Mouse (Mus musculus) left cerebral cortex, postnatal 4 days (tissue): ENCODE measurements at regions not wholly inside any gene's neighbourhood (a gene's known extent, or its start where the extent isn't known, plus 50 kb on each side); places are given as distances from the start of the nearest gene placed in this dataset.

Experiments
- DNase-seq: peaks from one replicate; pipeline ENCODE4 v3.0.0-alpha.2; 2022
- intact Hi-C: fragments of 180-260 bp; cut with DNase I; formaldehyde crosslinking; loops from one replicate; pipeline ENCODE4 v1.15.1; 2025

GRCm38 (mm10) chr10:122563973-122564372 lies 114.6 kb upstream of the Ppm1h start:
- intact Hi-C loops, result no loop called here
- DNase-seq, result no peak

DNA sequence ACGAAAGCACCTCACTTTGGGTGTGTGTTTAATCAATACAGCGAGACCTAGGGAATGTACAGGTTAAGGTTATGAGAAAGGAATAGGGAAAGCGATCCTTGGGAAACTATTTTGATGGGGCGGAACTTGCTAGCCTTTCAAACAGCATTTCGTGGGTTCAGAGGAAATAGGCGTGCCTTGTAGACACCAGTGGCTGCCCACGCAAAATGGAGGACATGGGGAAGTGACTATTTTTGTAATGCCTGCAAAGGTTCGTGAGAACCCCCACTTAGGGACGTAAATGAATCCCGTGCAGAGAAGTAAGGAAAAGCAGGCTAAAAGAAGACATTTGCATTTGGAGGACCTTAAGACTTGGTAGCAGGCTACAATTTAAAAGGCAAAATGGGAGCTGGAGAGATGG lies 114.1 kb upstream of the Ppm1h start:
- intact Hi-C loops, result no loop called here

GRCm38 (mm10) chr10:122566601-122567000 lies 112.0 kb upstream of the Ppm1h start:
- intact Hi-C loops, result no loop called here
- DNase-seq, result no peak

More for the DNA sequence above, 114.1 kb upstream of the Ppm1h start:
- DNase-seq, result no peak

GRCm38 (mm10) chr10:122569546-122570202 lies 108.9 kb upstream of the Ppm1h start:
- no peak for DNase-seq
- intact Hi-C loops, result loop anchor here (10.0 kb wide), 1 partner anchor 105 kb away; the partner anchor contains the start of gene Ppm1h

DNA sequence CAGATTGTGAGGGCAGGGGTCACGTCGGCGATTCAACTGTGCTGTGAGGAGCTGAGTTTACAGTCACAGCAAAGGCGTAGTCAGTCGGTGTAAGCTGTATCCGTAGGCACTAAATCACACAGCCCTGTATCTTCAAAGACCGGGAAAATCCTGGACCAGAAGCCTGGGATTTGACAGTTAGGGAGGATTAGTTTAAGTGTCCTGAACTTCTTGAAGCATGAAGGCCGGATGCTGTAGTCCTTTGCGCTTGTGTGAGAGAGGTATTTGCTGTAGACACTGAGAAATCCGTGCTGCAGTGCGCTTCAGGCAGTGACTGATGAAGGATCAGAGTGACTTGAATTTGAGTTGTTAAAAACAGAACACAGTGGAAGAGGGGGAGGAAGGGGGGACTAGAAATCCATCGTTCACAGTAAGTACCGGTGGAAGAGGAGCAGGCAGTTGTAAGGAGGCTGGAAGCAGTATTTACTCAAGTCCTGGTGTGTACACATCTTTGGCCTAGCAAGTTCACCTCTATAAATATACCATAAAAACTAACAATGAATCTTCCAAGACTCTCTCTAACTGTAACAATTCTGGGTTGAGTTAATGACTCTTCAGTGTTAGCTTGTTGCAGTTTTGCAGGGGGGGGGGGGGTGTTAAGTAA lies 107.5 kb upstream of the Ppm1h start:
- DNase-seq, result no peak
- intact Hi-C loops, result loop anchor here (10.0 kb wide), 1 partner anchor 104 kb away; the partner anchor contains the start of gene Ppm1h

GRCm38 (mm10) chr10:122576171-122577063 lies 102.1 kb upstream of the Ppm1h start:
- intact Hi-C loops, result loop anchor here (10.0 kb wide), 1 partner anchor 98 kb away; the partner anchor contains the start of gene Ppm1h

DNA sequence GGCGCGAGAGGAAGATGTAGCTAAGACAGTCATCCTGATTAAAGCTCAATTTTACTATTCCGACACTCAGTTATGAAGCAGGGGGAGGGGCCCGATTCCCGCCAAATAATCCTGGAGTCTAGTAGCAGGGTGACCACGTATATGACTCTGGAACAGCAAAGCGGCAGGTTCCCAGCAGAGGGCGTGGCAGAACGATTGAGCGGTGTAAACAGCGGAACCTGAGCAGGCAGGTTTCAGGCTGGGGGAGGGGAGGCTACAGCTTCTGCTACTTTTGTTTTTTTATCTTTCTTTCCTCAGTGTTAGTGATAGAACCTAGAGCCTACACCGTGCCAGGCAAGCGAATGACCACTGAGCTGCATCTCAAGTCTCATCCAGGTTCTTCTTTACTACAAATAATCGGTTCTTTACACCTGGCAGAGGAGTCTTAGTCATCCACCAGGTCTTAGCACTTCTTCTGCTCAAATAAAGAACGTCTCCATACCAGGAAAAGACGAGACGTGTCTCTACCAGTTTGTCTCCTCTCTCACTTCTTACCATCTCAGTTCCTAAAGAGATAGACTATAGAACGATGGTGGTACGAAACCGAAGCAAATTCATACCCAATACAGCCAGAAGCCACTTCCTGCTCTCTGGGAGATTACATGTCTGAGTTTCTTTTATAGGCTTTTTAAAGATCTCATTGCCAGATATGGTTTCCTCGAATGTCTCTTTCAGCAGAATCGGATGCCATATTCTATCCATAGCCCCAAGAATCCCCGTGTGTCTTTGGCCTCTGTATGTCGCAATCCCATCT lies 100.2 kb upstream of the Ppm1h start:
- DNase-seq, result peak; percentile 34

More at GRCm38 (mm10) chr10:122576171-122577063, 102.1 kb upstream of the Ppm1h start:
- DNase-seq, result no peak

DNA sequence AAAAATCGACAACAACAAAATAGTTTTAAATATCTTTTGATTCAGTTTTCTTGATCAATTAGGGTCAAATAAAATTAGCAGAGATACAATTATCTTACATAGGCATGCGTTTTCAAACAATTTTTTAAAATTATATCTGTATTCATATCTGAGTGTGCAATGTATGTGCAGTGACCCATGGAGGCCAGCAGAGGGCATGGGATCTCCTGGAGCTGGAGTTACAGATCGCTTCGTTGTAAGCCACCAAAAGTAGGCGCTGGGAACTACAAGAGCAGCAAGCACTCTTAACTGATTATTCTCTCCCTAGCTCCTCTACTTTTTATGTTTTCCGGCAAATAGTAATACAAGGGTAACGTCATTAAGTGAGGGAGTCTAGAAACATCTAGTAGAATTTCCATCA lies 97.5 kb upstream of the Ppm1h start:
- intact Hi-C loops, result no loop called here
- no peak for DNase-seq

More for the DNA sequence above, 100.2 kb upstream of the Ppm1h start:
- intact Hi-C loops, result loop anchor here (10.0 kb wide), 1 partner anchor 96 kb away; the partner anchor contains the start of gene Ppm1h

- intact Hi-C loops, result no loop called here
- DNase-seq, result no peak
Observed at GRCm38 (mm10) chr10:122587541-122587940, 91.0 kb upstream of the Ppm1h start.

- intact Hi-C loops, result no loop called here
Observed at GRCm38 (mm10) chr10:122599511-122599910, 79.1 kb upstream of the Ppm1h start.

DNA sequence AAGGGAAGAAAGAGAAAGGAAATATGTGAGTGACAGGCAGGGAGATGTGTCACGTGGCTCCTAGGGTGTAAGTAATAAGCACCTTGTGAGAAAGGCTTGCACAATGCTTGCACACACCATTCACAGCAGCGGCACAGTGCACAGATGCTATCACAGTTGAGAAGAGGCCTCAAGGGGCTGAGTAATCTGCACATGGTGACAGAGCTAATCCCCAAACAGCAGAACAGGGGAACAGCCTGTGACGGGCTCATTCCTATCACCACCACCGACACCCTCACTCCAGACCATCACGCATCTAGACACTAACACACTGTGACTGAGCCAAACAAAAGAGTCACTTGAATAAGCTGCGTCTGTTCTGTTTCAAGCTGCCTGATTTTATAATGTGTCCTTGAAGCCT lies 76.2 kb upstream of the Ppm1h start:
- intact Hi-C loops, result no loop called here
- peak; percentile 37 for DNase-seq

More at GRCm38 (mm10) chr10:122599511-122599910, 79.1 kb upstream of the Ppm1h start:
- DNase-seq, result no peak

- DNase-seq, result no peak
- intact Hi-C loops, result no loop called here
Observed at GRCm38 (mm10) chr10:122603960-122604359, 74.6 kb upstream of the Ppm1h start.

- intact Hi-C loops, result no loop called here
- no peak for DNase-seq
Observed at GRCm38 (mm10) chr10:122613281-122613680, 65.3 kb upstream of the Ppm1h start.

GRCm38 (mm10) chr10:122613891-122614290 lies 64.7 kb upstream of the Ppm1h start:
- intact Hi-C loops, result no loop called here
- no peak for DNase-seq

DNA sequence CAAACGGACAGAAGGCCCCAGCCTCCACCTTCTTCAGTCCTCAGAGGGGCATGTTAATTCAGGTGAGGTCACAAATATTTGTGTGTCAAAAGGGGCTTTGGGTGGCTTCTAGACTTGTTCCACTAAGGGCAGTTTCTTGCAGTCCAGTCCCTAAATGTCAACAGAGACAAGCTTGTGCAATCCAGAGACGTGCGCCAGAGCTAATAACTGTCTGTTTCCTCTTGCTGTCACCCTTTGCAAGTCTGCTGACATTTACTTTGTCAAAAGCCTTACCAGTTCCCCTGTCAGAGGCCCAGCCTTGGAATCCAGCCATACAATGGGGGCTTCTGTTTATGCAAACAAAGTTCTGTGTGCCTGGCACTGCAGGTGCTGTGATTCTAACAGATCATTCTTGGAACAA lies 63.8 kb upstream of the Ppm1h start:
- no peak for DNase-seq
- intact Hi-C loops, result no loop called here

DNA sequence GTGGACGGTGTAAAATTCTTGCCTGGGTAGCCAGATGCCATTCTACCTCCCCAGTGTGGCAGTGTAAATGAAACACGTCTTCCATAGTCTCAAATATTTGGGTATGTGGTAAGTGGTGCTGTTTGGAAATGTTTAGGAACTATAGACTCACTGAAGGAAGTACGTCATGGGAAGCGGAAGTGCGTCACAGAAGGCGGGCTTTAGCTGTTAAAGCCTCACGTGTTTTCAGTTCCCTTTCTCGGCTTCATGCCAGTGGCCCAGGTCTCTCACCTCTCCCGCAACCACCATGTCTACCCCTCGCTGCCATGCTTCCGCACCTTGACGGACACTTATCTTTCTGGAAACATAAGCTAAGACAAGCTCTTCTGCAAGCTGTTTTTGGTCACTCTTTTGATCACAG lies 62.9 kb upstream of the Ppm1h start:
- intact Hi-C loops, result no loop called here

GRCm38 (mm10) chr10:122616385-122616784 lies 62.2 kb upstream of the Ppm1h start:
- no peak for DNase-seq

More for the DNA sequence above, 62.9 kb upstream of the Ppm1h start:
- no peak for DNase-seq

DNA sequence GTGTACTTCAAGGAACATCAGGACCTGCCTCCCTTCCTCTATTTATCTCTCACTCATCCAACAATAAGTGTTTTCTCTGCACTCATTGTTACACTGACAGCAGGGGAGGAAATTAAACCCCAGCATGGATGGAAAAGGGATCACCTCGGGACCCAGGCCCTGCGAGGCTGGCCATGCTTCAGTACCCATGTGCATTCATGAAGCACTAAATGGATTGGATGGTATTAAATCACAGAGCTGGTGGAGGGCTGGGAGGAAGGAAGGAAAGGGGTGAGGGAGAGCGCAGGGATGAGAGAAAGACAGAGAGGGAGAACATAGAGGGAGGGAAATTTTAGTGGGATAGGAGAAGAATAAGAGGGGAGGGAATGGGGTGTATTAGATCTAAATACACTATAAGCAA lies 59.7 kb upstream of the Ppm1h start:
- peak; percentile 31 for DNase-seq
- intact Hi-C loops, result no loop called here

More at GRCm38 (mm10) chr10:122616385-122616784, 62.2 kb upstream of the Ppm1h start:
- intact Hi-C loops, result no loop called here

DNA sequence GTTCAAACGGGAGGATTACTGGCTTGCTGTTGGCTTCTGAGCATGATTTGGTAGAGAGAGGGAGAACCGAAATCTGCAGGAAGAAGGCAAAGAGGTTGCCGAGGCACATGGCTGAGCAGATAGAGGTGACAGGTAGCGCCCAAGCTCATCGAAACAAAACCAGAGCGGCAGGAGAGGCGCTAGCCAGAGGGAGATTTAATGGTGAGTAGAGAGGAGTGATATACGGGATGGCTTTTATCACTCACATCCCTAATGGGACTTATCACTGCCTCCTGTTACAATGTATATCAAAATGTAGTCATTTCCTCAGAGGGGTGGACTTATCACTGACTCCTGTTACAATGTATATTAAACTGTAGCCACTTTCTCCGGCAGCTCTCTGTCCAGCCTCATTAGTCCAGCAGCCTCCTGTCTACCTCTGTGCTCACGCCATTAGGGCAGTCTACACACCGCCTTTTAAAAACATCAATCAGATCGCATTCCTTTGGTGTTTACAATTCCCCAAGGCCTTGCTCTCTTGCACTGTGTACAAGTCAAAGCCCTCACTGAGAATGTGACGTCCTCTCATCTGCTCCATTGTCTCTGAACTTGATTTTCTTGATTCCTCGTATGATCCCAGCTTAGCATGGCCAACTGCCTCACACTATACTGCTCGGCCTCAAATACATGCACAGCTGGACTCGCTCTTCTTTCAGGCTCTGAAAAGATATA lies 59.0 kb upstream of the Ppm1h start:
- DNase-seq, result no peak
- intact Hi-C loops, result no loop called here
